Mouse (Mus musculus): ENCODE measurements around the gene Ppm1h. TPM values are rescaled to one million over a fixed set of nuclear protein-coding genes. Genes with fewer than 3 reads are reported as not detected.

Ppm1h gene
- polyA plus RNA-seq, 1 experiment from 2014 or later = 3.6 TPM

- no peak overlapping the region for H3K9ac ChIP-seq (ENCODE audit: low read length)
These were observed 311.4 kb downstream of the Ppm1h start for GRCm38 (mm10) chr10:122989916-122990315.

GRCm38 (mm10) chr10:122990606-122991005 lies 312.0 kb downstream of the Ppm1h start:
- Histone ChIP-seq H3K4me3 (ENCODE audit: low read depth, low read length) (no peak overlapping the region), H3K4me2 (ENCODE audit: low read depth, low read length, severe bottlenecking) (no peak overlapping the region), H3K4me1 (replicated peaks; ENCODE audit: control insufficient read depth, insufficient read depth, low read length) (no peaks in the 10 kb centered on the region), H3K27ac (ENCODE audit: low read depth, low read length) (no peak overlapping the region), H3K9me3 (ENCODE audit: control insufficient read depth, low read length) (no peaks in the 10 kb centered on the region), H3K27me3 (ENCODE audit: control insufficient read depth, insufficient read depth, low read length) (no peaks in the 10 kb centered on the region), H3K36me3 (ENCODE audit: control insufficient read depth, insufficient read depth, low read length) (peaks cover 3% of the 10 kb centered on the region; the same call in 1 of the 2 replicates), H3K9ac (ENCODE audit: low read length) (no peak overlapping the region)
- ATAC-seq (replicated peaks; ENCODE audit: low FRiP score) (no peak), DNase-seq (ENCODE audit: low spot score) (peak; percentile 38)
- 91% methylated on average over 6 of the region's 6 CpGs for WGBS

More at GRCm38 (mm10) chr10:122989916-122990315, 311.4 kb downstream of the Ppm1h start:
- no peak overlapping the region for H3K27ac ChIP-seq (ENCODE audit: low read depth, low read length)
- no peaks in the 10 kb centered on the region; the same call in 1 of the 2 replicates for H3K36me3 ChIP-seq (ENCODE audit: control insufficient read depth, insufficient read depth, low read length)
- no peaks in the 10 kb centered on the region for H3K9me3 ChIP-seq (ENCODE audit: control insufficient read depth, low read length)
- no peaks in the 10 kb centered on the region for H3K4me1 ChIP-seq (replicated peaks; ENCODE audit: control insufficient read depth, insufficient read depth, low read length)
- no peak for DNase-seq (ENCODE audit: low spot score)
- no peak for ATAC-seq (replicated peaks; ENCODE audit: low FRiP score)
- H3K4me2 ChIP-seq (ENCODE audit: low read depth, low read length, severe bottlenecking) = no peak overlapping the region
- H3K27me3 ChIP-seq (ENCODE audit: control insufficient read depth, insufficient read depth, low read length) = no peaks in the 10 kb centered on the region
- WGBS = 95% methylated on average over 9 of the region's 9 CpGs
- no peak overlapping the region for H3K4me3 ChIP-seq (ENCODE audit: low read depth, low read length)

GRCm38 (mm10) chr10:122991053-122991452 lies 312.5 kb downstream of the Ppm1h start:
- WGBS = 98% methylated on average over 9 of the region's 9 CpGs
- DNase-seq (ENCODE audit: low spot score) = no peak
- Histone ChIP-seq H3K9me3 (ENCODE audit: control insufficient read depth, low read length) (no peaks in the 10 kb centered on the region), H3K27ac (ENCODE audit: low read depth, low read length) (no peak overlapping the region), H3K4me2 (ENCODE audit: low read depth, low read length, severe bottlenecking) (no peak overlapping the region), H3K36me3 (ENCODE audit: control insufficient read depth, insufficient read depth, low read length) (peaks cover 3% of the 10 kb centered on the region; the same call in 1 of the 2 replicates), H3K4me1 (replicated peaks; ENCODE audit: control insufficient read depth, insufficient read depth, low read length) (no peaks in the 10 kb centered on the region), H3K4me3 (ENCODE audit: low read depth, low read length) (no peak overlapping the region), H3K27me3 (ENCODE audit: control insufficient read depth, insufficient read depth, low read length) (no peaks in the 10 kb centered on the region), H3K9ac (ENCODE audit: low read length) (no peak overlapping the region)
- no peak for ATAC-seq (replicated peaks; ENCODE audit: low FRiP score)

GRCm38 (mm10) chr10:122991648-122992047 lies 313.1 kb downstream of the Ppm1h start:
- no peak overlapping the region for H3K27ac ChIP-seq (ENCODE audit: low read depth, low read length)
- H3K4me1 ChIP-seq (replicated peaks; ENCODE audit: control insufficient read depth, insufficient read depth, low read length) = no peaks in the 10 kb centered on the region
- no peaks in the 10 kb centered on the region for H3K9me3 ChIP-seq (ENCODE audit: control insufficient read depth, low read length)
- no peaks in the 10 kb centered on the region for H3K27me3 ChIP-seq (ENCODE audit: control insufficient read depth, insufficient read depth, low read length)
- no peak overlapping the region for H3K4me3 ChIP-seq (ENCODE audit: low read depth, low read length)
- DNase-seq (ENCODE audit: low spot score) (no peak), ATAC-seq (replicated peaks; ENCODE audit: low FRiP score) (no peak)
- peaks cover 3% of the 10 kb centered on the region; the same call in 1 of the 2 replicates for H3K36me3 ChIP-seq (ENCODE audit: control insufficient read depth, insufficient read depth, low read length)
- no peak overlapping the region for H3K4me2 ChIP-seq (ENCODE audit: low read depth, low read length, severe bottlenecking)
- H3K9ac ChIP-seq (ENCODE audit: low read length) = no peak overlapping the region
- WGBS = 90% methylated on average over 9 of the region's 9 CpGs

GRCm38 (mm10) chr10:122994402-122995107 lies 316.0 kb downstream of the Ppm1h start:
- H3K27ac ChIP-seq (ENCODE audit: low read depth, low read length) = no peak overlapping the region
- H3K4me2 ChIP-seq (ENCODE audit: low read depth, low read length, severe bottlenecking) = no peak overlapping the region
- no peaks in the 10 kb centered on the region for H3K27me3 ChIP-seq (ENCODE audit: control insufficient read depth, insufficient read depth, low read length)
- no peaks in the 10 kb centered on the region for H3K4me1 ChIP-seq (replicated peaks; ENCODE audit: control insufficient read depth, insufficient read depth, low read length)
- no peaks in the 10 kb centered on the region for H3K9me3 ChIP-seq (ENCODE audit: control insufficient read depth, low read length)
- ATAC-seq (replicated peaks; ENCODE audit: low FRiP score) (no peak), DNase-seq (ENCODE audit: low spot score) (no peak)
- H3K4me3 ChIP-seq (ENCODE audit: low read depth, low read length) = no peak overlapping the region
- 66% methylated on average over 17 of the region's 17 CpGs for WGBS
- H3K36me3 ChIP-seq (ENCODE audit: control insufficient read depth, insufficient read depth, low read length) = peaks cover 5% of the 10 kb centered on the region; the same call in 1 of the 2 replicates
- no peak overlapping the region for H3K9ac ChIP-seq (ENCODE audit: low read length)

MicroRNAs encoded within 50 kb of the gene (microRNA counts, 519-probe panel; counts per million panel counts)
- 5,709 counts per million, percentile 74 among the panel's probes with 10 or more counts for microRNA mmu-let-7i

Small RNA genes within 50 kb of the gene (microRNA-seq; reads per million reads assigned to microRNA genes)
- gene Mir6412 (ENCODE audit: insufficient number of aligned reads) (not detected), gene Mir8104 (ENCODE audit: insufficient number of aligned reads) (not detected), gene Mirlet7i (ENCODE audit: insufficient number of aligned reads) (7,702 reads per million, percentile 89 among the genes with 10 or more reads in this experiment)

Other genes with a start within 250 kb of the Ppm1h start
- gene Avpr1a, start 230.3 kb upstream of the Ppm1h start, polyA plus RNA-seq (2014; fragmentation: Nextera tagmentation; extraction: Ambion mirVana) = 0.20 and 0.25 TPM in 2 replicates

Data from forebrain, embryonic 11.5 days (tissue).